Mouse (Mus musculus): ENCODE data around the gene Tmem178b.

GRCm38 (mm10) chr6:39919011-39919709, 46.1 kb downstream of the Tmem178b start:
- TF ChIP-seq CTCF (IDR thresholded peaks at IDR 0.05; ENCODE audit: low read depth, low read length) (no peak), POLR2A (IDR thresholded peaks at IDR 0.05; ENCODE audit: insufficient read depth, low read length) (no peak), EP300 (IDR thresholded peaks at IDR 0.05; ENCODE audit: insufficient read depth, low read depth, low read length) (no peak)

Data from ES-Bruce4 (cell line).